Mouse (Mus musculus) liver, embryonic 15.5 days (tissue): ENCODE data around the gene Dhx58. TPM values are rescaled to one million over a fixed set of nuclear protein-coding genes. Genes with fewer than 3 reads are reported as not detected.
A peak's percentile ranks its signal among the peaks of the same experiment; 100 is the strongest.

ENCODE experiments used
- ATAC-seq: fragments of 200-750 bp; cut with Nextera tagmentation; 2 replicates; pipeline ENCODE4 v1.8.0; 2017; ENCODE audit warnings: moderate number of reproducible peaks, mild to moderate bottlenecking, moderate library complexity; ENCODE audit not compliant: insufficient read depth
- H3K27ac ChIP-seq: fragments of 300-500 bp; sonication (generic); replicated peaks from 2 replicates; pipeline ENCODE4 v1.5.1; 2015; ENCODE audit warnings: mild to moderate bottlenecking, inconsistent platforms
- H3K27me3 ChIP-seq: fragments of 300-500 bp; sonication (generic); 2 replicates; pipeline ENCODE4 v1.6.1; 2015; ENCODE audit warnings: mild to moderate bottlenecking, inconsistent platforms
- H3K36me3 ChIP-seq: fragments of 300-500 bp; sonication (generic); replicated peaks from 2 replicates; pipeline ENCODE4 v1.6.1; 2015; ENCODE audit warnings: moderate library complexity, mild to moderate bottlenecking, inconsistent platforms
- H3K4me1 ChIP-seq: fragments of 300-500 bp; sonication (generic); replicated peaks from 2 replicates; pipeline ENCODE4 v1.6.1; 2015; ENCODE audit warnings: inconsistent platforms
- H3K4me2 ChIP-seq: fragments of 300-500 bp; sonication (generic); 2 replicates; pipeline ENCODE4 v1.6.1; 2015; ENCODE audit warnings: moderate library complexity, mild to moderate bottlenecking, inconsistent platforms
- H3K4me3 ChIP-seq: fragments of 300-500 bp; sonication (generic); replicated peaks from 2 replicates; pipeline ENCODE4 v1.5.1; 2015; ENCODE audit warnings: mild to moderate bottlenecking, inconsistent platforms
- H3K9ac ChIP-seq: fragments of 300-500 bp; sonication (generic); 2 replicates; pipeline ENCODE4 v1.6.1; 2015; ENCODE audit warnings: moderate library complexity, mild to moderate bottlenecking, inconsistent platforms
- H3K9me3 ChIP-seq: fragments of 300-500 bp; sonication (generic); replicated peaks from 2 replicates; pipeline ENCODE4 v1.6.1; 2016; ENCODE audit warnings: inconsistent platforms
- WGBS: fragments of 180-500 bp; shearing (Covaris S2); methylation state at CpG from one replicate; pipeline ENCODE4 v1.1.7; 2015; ENCODE audit warnings: mixed read lengths; ENCODE audit not compliant: insufficient replicate concordance; 5-methylcytosine and 5-hydroxymethylcytosine counted together
- polyA plus RNA-seq: library from polyadenylated mRNA; unstranded; fragments of >200 nt; fragmentation: Nextera tagmentation; extraction: Ambion mirVana; gene quantifications from 2 replicates; pipeline ENCODE4 v1.2.1, GENCODE M21; 2015

Dhx58 gene
- polyA plus RNA-seq, 1 experiment from 2014 or later, result 2.7 TPM

GRCm38 (mm10) chr11:100700710-100701109 lies 3.4 kb downstream of the Dhx58 start:
- Histone ChIP-seq H3K4me1 (peaks cover 41% of the 10 kb centered on the region), H3K4me2 (no peak overlapping the region), H3K36me3 (peaks cover 10% of the 10 kb centered on the region), H3K4me3 (no peak overlapping the region), H3K27ac (no peak overlapping the region), H3K27me3 (no peaks in the 10 kb centered on the region), H3K9ac (no peak overlapping the region), H3K9me3 (no peaks in the 10 kb centered on the region)
- ATAC-seq, result no peak
- WGBS, result 73% methylated on average over 3 of the region's 3 CpGs

DNA sequence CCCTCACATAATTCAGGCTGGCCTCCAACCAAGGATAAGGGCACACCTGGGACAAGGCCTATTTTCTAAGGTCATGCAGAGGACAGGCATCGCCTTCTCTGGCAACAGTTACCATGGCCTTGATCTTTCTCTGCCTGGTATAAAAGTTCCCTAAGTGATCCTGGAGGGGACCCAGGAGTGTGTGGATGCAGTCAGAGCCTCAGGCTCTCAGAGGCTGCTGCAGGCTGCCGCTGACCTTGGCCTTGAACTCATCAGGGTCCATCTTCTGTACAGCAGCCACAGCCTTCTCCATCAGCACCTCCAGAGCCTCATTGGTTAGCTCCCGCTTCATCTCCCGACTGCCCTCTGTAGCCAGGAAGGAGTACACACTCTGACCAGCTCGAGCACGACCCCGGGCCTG lies 6.2 kb downstream of the Dhx58 start:
- peaks cover 7% of the 10 kb centered on the region for H3K27me3 ChIP-seq
- H3K9me3 ChIP-seq, result no peaks in the 10 kb centered on the region
- H3K36me3 ChIP-seq, result no peaks in the 10 kb centered on the region
- WGBS, result 69% methylated on average over 7 of the region's 7 CpGs
- ATAC-seq, result no peak
- no peak overlapping the region for H3K4me2 ChIP-seq
- no peak overlapping the region for H3K4me3 ChIP-seq
- H3K4me1 ChIP-seq, result peaks cover 22% of the 10 kb centered on the region
- H3K27ac ChIP-seq, result no peak overlapping the region
- no peak overlapping the region for H3K9ac ChIP-seq

DNA sequence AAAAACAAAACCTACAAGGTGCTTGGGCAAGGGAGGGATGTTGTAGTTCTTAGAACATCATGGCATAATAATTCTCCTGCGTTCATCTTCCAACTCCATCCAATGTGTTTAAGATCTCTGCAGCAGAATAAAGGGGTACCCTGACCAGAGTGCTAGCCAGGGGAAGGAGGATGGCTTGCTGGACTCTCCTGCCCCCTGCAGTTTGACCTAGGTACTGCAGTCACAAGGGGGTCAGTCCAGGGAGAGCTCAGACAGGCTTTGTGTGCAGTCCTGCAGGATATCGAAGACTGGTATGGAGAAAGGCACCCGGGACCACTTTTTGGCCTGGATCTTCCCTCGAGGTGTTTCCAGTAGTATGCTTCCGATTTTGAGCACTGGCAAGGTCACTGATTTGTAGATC lies 9.1 kb downstream of the Dhx58 start:
- no peaks in the 10 kb centered on the region for H3K9me3 ChIP-seq
- 22% methylated on average over 5 of the region's 5 CpGs for WGBS
- peaks cover 6% of the 10 kb centered on the region; the same call in 1 of the 2 replicates for H3K4me1 ChIP-seq
- no peaks in the 10 kb centered on the region for H3K36me3 ChIP-seq
- no peak overlapping the region for H3K4me2 ChIP-seq
- no peak overlapping the region for H3K4me3 ChIP-seq
- H3K27me3 ChIP-seq, result peaks cover 36% of the 10 kb centered on the region
- no peak overlapping the region for H3K27ac ChIP-seq
- no peak for ATAC-seq
- no peak overlapping the region for H3K9ac ChIP-seq

DNA sequence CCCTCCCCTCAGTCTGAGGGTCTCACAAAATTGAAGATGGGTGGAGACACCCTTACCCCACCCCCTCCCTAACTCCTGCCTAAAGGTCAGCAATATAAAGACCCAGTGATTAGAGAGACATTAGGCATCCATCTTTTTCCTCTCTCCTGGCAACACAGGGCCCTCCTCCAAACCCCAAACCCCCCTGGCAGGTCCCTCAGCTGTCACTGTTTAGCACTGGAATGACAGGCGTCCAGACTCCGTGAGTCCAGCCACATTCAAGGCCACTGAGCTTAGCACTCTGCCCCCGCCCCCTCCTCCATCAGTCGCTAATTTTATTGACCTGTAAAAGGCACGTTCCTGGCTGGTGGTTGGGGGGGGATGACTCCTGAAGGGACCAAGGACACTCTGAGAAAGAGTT lies 10.9 kb downstream of the Dhx58 start:
- no peaks in the 10 kb centered on the region for H3K9me3 ChIP-seq
- H3K9ac ChIP-seq, result no peak overlapping the region
- no peak overlapping the region for H3K4me2 ChIP-seq
- H3K4me1 ChIP-seq, result peaks cover 6% of the 10 kb centered on the region; the same call in 1 of the 2 replicates
- ATAC-seq, result no peak
- 39% methylated on average over 5 of the region's 5 CpGs for WGBS
- H3K27me3 ChIP-seq, result peaks cover 38% of the 10 kb centered on the region
- no peak overlapping the region for H3K27ac ChIP-seq
- H3K4me3 ChIP-seq, result no peak overlapping the region
- no peaks in the 10 kb centered on the region for H3K36me3 ChIP-seq

DNA sequence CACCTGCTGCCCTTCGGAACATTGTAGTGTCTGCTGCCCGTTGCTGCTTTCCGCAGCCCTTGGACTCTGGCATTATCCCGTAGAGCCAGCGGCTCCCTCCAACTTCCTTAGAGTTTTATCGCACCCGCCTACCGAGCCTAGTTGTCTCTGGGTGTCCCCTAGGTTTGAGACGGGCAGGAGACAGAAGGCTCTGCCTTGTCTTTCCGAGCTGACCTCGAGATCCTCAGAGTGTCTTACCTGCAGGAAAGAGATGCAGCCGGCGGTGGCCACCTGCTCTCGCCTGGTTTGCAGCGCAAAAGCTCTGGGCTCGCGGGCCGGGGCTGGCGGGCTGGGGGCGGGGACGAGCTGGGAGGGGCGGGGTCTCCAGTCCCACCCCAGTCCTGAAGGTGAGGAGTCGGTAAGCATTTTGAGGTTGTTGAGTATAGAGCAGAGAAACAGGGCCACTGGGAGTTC lies 11.9 kb downstream of the Dhx58 start, which contains the start of gene Zfp385c:
Zfp385c (minus strand) TSS at position 292 of the 453 bp plus-strand sequence.
- Histone ChIP-seq H3K27me3 (peaks cover 38% of the 10 kb centered on the region), H3K9me3 (no peaks in the 10 kb centered on the region), H3K4me2 (peak within 1 kb of the TSS; percentile 60), H3K27ac (no peak within 1 kb of the TSS), H3K9ac (no peak within 1 kb of the TSS), H3K36me3 (no peaks in the 10 kb centered on the region), H3K4me3 (peak within 1 kb of the TSS; percentile 27), H3K4me1 (peaks cover 6% of the 10 kb centered on the region; the same call in 1 of the 2 replicates)
- WGBS, result under 1% methylated on average over 23 of the region's 23 CpGs
- ATAC-seq, result no peak

- H3K9me3 ChIP-seq, result no peaks in the 10 kb centered on the region
- H3K4me2 ChIP-seq, result no peak overlapping the region
- no peaks in the 10 kb centered on the region for H3K36me3 ChIP-seq
- H3K4me3 ChIP-seq, result no peak overlapping the region
- ATAC-seq, result no peak
- WGBS, result 64% methylated on average over 7 of the region's 7 CpGs
- no peak overlapping the region for H3K9ac ChIP-seq
- H3K27me3 ChIP-seq, result peaks cover 43% of the 10 kb centered on the region
- peaks cover 6% of the 10 kb centered on the region; the same call in 1 of the 2 replicates for H3K4me1 ChIP-seq
- H3K27ac ChIP-seq, result no peak overlapping the region
Observed at GRCm38 (mm10) chr11:100690389-100690788, 13.7 kb downstream of the Dhx58 start.

DNA sequence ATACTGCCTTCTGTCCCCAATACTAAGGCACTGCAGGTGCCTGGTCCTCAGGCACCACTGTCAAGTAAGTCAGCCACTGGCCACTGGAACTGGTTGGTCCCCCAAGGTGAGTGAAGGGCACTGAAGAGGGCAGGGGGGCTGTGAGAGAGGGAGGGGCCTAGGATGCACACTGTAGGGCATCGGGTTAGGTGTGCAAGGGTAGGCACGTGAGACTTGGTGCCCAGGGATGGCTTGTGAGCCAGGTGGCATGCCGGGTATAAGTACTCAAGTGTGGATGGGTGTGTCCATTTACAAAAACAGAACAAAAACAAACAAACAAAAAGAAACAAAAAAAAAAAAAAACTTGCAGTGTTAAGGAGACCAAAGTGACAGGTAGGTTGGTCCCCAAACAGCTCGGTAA lies 15.6 kb downstream of the Dhx58 start:
- Histone ChIP-seq H3K36me3 (no peaks in the 10 kb centered on the region), H3K9me3 (no peaks in the 10 kb centered on the region), H3K4me3 (no peak overlapping the region), H3K27me3 (peaks cover 41% of the 10 kb centered on the region), H3K27ac (no peak overlapping the region), H3K4me1 (peaks cover 6% of the 10 kb centered on the region; the same call in 1 of the 2 replicates), H3K4me2 (no peak overlapping the region), H3K9ac (no peak overlapping the region)
- WGBS, result 48% methylated on average over 4 of the region's 4 CpGs
- ATAC-seq, result no peak

- H3K36me3 ChIP-seq, result no peaks in the 10 kb centered on the region
- no peaks in the 10 kb centered on the region for H3K9me3 ChIP-seq
- 61% methylated on average over 7 of the region's 7 CpGs for WGBS
- H3K27ac ChIP-seq, result no peak overlapping the region
- H3K4me1 ChIP-seq, result peaks cover 5% of the 10 kb centered on the region; the same call in 1 of the 2 replicates
- peaks cover 29% of the 10 kb centered on the region for H3K27me3 ChIP-seq
- no peak overlapping the region for H3K4me3 ChIP-seq
- no peak overlapping the region for H3K9ac ChIP-seq
- no peak for ATAC-seq
- no peak overlapping the region for H3K4me2 ChIP-seq
Observed at GRCm38 (mm10) chr11:100687265-100687664, 16.8 kb downstream of the Dhx58 start.

DNA sequence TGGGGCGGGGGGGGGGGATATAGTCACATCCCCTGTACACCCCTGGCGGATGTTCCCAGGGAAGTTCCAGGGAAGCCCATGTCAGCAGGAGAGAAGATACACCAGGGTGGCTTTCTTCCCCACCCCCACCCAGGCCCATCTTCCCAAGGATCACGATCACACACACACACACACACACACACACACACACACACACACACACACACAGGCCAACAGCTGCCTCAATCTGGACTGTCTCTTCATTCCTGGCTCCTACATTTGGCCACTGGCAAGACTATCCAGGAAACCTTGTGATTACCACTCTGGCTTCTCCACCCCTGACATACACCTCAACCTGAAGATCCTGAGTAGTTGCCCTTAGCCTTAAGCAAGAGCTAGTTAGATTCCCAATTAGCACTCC lies 18.7 kb downstream of the Dhx58 start:
- no peak for ATAC-seq
- no peaks in the 10 kb centered on the region for H3K4me1 ChIP-seq
- peaks cover 11% of the 10 kb centered on the region; the same call in 1 of the 2 replicates for H3K27me3 ChIP-seq
- H3K9ac ChIP-seq, result no peak overlapping the region
- no peak overlapping the region for H3K4me3 ChIP-seq
- no peaks in the 10 kb centered on the region for H3K9me3 ChIP-seq
- H3K4me2 ChIP-seq, result no peak overlapping the region
- no peaks in the 10 kb centered on the region for H3K36me3 ChIP-seq
- H3K27ac ChIP-seq, result no peak overlapping the region
- 60% methylated on average over 3 of the region's 3 CpGs for WGBS

DNA sequence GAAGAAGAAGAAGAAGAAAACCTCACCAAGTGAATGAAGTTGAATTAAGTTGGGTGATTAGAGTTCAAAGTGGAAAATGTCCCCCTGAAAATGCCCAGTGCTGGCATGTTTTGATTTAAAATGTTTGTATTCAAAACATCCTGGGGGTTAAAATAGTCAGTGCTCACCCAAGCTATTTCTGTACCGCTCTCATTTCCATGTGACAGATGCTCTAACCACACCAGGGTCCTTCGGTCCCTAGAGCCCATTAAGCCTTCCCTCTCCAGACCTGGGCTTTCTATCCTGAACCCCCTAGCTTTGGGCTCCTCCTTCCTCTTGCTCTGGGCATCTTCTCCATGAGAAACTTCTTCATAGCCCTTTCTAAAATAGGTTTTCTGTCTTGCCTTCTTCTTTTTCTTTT lies 20.0 kb downstream of the Dhx58 start:
- peaks cover 5% of the 10 kb centered on the region; the same call in 1 of the 2 replicates for H3K27me3 ChIP-seq
- H3K4me3 ChIP-seq, result no peak overlapping the region
- H3K4me1 ChIP-seq, result no peaks in the 10 kb centered on the region
- no peaks in the 10 kb centered on the region for H3K9me3 ChIP-seq
- WGBS, result 57% methylated on average over 2 of the region's 2 CpGs
- ATAC-seq, result no peak
- H3K4me2 ChIP-seq, result no peak overlapping the region
- no peak overlapping the region for H3K9ac ChIP-seq
- no peak overlapping the region for H3K27ac ChIP-seq
- no peaks in the 10 kb centered on the region for H3K36me3 ChIP-seq

DNA sequence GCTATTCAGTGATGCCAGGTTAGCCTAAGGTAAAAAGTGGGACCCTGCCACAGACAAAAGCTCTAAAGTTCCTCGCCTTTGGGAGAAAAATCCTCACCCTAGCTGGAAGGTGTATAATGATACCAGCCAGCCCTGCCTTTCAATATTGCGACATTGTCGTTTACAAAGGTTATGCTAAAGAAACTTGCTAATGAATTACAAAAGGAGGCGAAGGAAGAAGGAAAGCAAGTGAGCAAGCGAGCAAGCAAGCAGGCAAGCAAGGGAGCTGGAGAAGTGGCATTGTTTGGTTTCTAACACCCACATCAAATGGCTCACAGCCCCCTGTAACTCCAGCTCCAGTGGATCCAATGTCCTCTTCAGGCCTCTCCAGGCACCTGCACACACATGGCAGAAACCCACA lies 21.5 kb downstream of the Dhx58 start:
- Histone ChIP-seq H3K4me1 (no peaks in the 10 kb centered on the region), H3K4me2 (no peak overlapping the region), H3K9me3 (no peaks in the 10 kb centered on the region), H3K27ac (no peak overlapping the region), H3K9ac (no peak overlapping the region), H3K36me3 (no peaks in the 10 kb centered on the region), H3K27me3 (peaks cover 5% of the 10 kb centered on the region; the same call in 1 of the 2 replicates), H3K4me3 (no peak overlapping the region)
- ATAC-seq, result no peak
- 57% methylated on average over 5 of the region's 5 CpGs for WGBS

DNA sequence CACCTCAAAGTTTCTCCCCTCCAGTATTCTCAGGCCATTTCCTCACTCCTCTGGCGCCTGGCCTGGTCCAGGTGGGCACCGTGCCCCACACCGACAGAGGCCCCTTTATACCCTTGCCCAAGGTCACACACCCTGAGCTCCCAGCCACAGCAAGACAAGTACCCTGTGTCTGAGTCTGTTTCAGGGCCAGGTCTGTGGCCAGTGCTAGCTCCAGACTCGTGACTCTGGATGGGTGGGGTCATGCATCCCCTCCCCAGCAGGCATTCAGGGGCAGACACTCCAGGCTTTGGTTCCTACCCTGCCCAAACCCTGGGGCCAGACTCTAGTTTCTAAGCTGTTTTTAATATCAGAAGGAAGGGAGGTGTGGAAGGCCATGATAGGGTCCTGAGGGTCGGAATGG lies 22.2 kb downstream of the Dhx58 start:
- Histone ChIP-seq H3K36me3 (no peaks in the 10 kb centered on the region), H3K27ac (no peak overlapping the region), H3K27me3 (peaks cover 2% of the 10 kb centered on the region; the same call in 1 of the 2 replicates), H3K9me3 (no peaks in the 10 kb centered on the region), H3K9ac (no peak overlapping the region), H3K4me1 (no peaks in the 10 kb centered on the region), H3K4me3 (no peak overlapping the region), H3K4me2 (no peak overlapping the region)
- WGBS, result 71% methylated on average over 5 of the region's 5 CpGs
- no peak for ATAC-seq
